Mouse (Mus musculus): ENCODE measurements around the gene Ddx31. TPM values are rescaled to one million over a fixed set of nuclear protein-coding genes. Genes with fewer than 3 reads are reported as not detected.

The Ddx31 gene
- 13.5 and 15.7 TPM in 2 replicates for polyA plus RNA-seq (2014; fragmentation: Nextera tagmentation; extraction: Ambion mirVana)

DNA sequence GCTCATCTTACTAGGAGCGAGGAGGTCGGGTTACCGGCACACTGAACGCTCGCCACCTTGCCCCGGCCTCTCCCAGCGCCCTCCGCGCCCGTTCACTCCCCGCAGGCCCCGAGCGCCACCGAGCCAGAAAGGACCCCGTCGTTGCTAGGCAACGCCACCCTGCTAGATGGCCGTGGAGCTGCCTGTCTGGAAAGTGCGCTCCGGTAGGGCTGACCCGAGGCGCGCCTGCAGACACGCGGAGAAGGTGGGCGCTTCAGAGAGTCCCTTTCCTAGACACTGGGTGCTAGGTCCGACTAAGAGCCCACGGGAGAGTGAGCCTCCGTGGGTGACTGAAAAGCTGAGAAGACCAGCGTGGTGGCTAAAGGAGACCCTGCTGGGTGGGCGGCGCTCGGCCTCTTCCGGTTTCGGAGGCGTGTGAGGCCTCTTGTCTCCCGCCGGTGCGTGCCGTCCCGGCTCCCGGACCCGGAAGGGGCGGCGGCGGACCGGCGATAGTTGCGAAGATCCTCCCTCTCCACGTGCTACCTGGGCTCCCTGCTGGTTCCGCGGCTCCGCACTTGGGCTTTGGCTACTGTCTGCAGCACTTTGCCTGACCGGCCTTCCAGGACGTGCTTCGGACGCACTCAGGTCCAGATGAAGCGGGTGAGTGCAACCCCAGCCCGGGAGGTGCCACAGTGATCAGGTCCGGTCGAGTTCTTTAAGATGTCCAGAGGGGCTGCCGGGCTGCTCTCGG, at the start of gene Ddx31, which contains the start of gene Gtf3c4:
Gene Ddx31, plus strand, starts transcription at position 185 of the 730 bp plus-strand sequence.
Gene Gtf3c4, minus strand, starts transcription at position 139 of the 730 bp plus-strand sequence.
- H3K27ac ChIP-seq (ENCODE audit: low read depth, low read length), result peak within 1 kb of the TSS; percentile 80
- DNase-seq (ENCODE audit: low spot score), result peak; percentile 96
- no peaks in the 10 kb centered on the region for H3K27me3 ChIP-seq (replicated peaks; ENCODE audit: control insufficient read depth, insufficient read depth, low read length)
- H3K4me2 ChIP-seq (ENCODE audit: low read length), result peak within 1 kb of the TSS; percentile 97
- peak; percentile 97 for ATAC-seq
- WGBS, result under 1% methylated on average over 61 of the region's 63 CpGs
- H3K36me3 ChIP-seq (ENCODE audit: control insufficient read depth, insufficient read depth, low read length), result peaks cover 6% of the 10 kb centered on the region
- H3K9ac ChIP-seq (ENCODE audit: low read length), result peak within 1 kb of the TSS; percentile 88
- no peaks in the 10 kb centered on the region for H3K9me3 ChIP-seq (replicated peaks; ENCODE audit: control insufficient read depth, low read length)
- H3K4me1 ChIP-seq (ENCODE audit: control insufficient read depth, insufficient read depth, low read length), result peaks cover 22% of the 10 kb centered on the region
- H3K4me3 ChIP-seq (ENCODE audit: low read depth, low read length), result peak within 1 kb of the TSS; percentile 97

GRCm38 (mm10) chr2:28792931-28793610, 47.1 kb upstream of the Ddx31 start:
- Histone ChIP-seq H3K27ac (ENCODE audit: low read depth, low read length) (no peak overlapping the region), H3K4me2 (ENCODE audit: low read length) (0 out of 2 replicates have a peak overlapping the region, but pooled peaks have one; percentile 24), H3K9ac (ENCODE audit: low read length) (no peak overlapping the region), H3K9me3 (replicated peaks; ENCODE audit: control insufficient read depth, low read length) (no peaks in the 10 kb centered on the region), H3K4me1 (ENCODE audit: control insufficient read depth, insufficient read depth, low read length) (peaks cover 21% of the 10 kb centered on the region), H3K27me3 (replicated peaks; ENCODE audit: control insufficient read depth, insufficient read depth, low read length) (peaks cover 22% of the 10 kb centered on the region), H3K4me3 (ENCODE audit: low read depth, low read length) (no peak overlapping the region), H3K36me3 (ENCODE audit: control insufficient read depth, insufficient read depth, low read length) (no peaks in the 10 kb centered on the region)
- 25% methylated on average over 5 of the region's 6 CpGs for WGBS
- peak; percentile 92 for DNase-seq (ENCODE audit: low spot score)
- ATAC-seq, result peak; percentile 36; the same call in 1 of the 2 replicates

DNA sequence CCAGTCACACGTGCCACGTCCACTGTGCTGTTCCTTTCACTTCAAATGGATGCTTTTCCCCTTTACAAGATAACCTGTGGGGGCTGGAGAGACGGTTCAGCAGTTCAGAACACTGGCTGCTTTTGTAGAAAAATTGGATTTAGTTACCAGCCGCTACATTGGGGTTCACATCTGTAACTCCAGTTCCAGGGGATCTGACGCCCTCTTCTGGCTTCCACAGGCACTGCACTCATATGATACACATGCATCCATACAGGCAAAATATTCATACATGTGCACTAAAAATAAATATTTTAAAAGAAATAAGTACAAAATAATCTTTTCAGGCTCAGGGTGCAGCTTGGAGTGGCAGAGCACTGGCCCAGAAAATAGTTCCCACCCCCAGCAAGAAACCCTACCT, 45.6 kb upstream of the Ddx31 start:
- no peak overlapping the region for H3K9ac ChIP-seq (ENCODE audit: low read length)
- peaks cover 24% of the 10 kb centered on the region for H3K4me1 ChIP-seq (ENCODE audit: control insufficient read depth, insufficient read depth, low read length)
- H3K9me3 ChIP-seq (replicated peaks; ENCODE audit: control insufficient read depth, low read length), result no peaks in the 10 kb centered on the region
- 70% methylated on average over 5 of the region's 5 CpGs for WGBS
- no peaks in the 10 kb centered on the region for H3K36me3 ChIP-seq (ENCODE audit: control insufficient read depth, insufficient read depth, low read length)
- ATAC-seq (no peak), DNase-seq (ENCODE audit: low spot score) (no peak)
- H3K4me2 ChIP-seq (ENCODE audit: low read length), result no peak overlapping the region
- no peak overlapping the region for H3K4me3 ChIP-seq (ENCODE audit: low read depth, low read length)
- H3K27ac ChIP-seq (ENCODE audit: low read depth, low read length), result no peak overlapping the region
- peaks cover 15% of the 10 kb centered on the region for H3K27me3 ChIP-seq (replicated peaks; ENCODE audit: control insufficient read depth, insufficient read depth, low read length)

GRCm38 (mm10) chr2:28796298-28796697, 43.9 kb upstream of the Ddx31 start:
- Histone ChIP-seq H3K27me3 (replicated peaks; ENCODE audit: control insufficient read depth, insufficient read depth, low read length) (peaks cover 21% of the 10 kb centered on the region), H3K4me1 (ENCODE audit: control insufficient read depth, insufficient read depth, low read length) (peaks cover 24% of the 10 kb centered on the region), H3K4me3 (ENCODE audit: low read depth, low read length) (no peak overlapping the region), H3K36me3 (ENCODE audit: control insufficient read depth, insufficient read depth, low read length) (no peaks in the 10 kb centered on the region), H3K4me2 (ENCODE audit: low read length) (no peak overlapping the region), H3K9ac (ENCODE audit: low read length) (no peak overlapping the region), H3K9me3 (replicated peaks; ENCODE audit: control insufficient read depth, low read length) (no peaks in the 10 kb centered on the region), H3K27ac (ENCODE audit: low read depth, low read length) (no peak overlapping the region; the same call in 1 of the 2 replicates)
- DNase-seq (ENCODE audit: low spot score), result no peak
- no peak for ATAC-seq
- WGBS, result 66% methylated on average over 8 of the region's 8 CpGs

DNA sequence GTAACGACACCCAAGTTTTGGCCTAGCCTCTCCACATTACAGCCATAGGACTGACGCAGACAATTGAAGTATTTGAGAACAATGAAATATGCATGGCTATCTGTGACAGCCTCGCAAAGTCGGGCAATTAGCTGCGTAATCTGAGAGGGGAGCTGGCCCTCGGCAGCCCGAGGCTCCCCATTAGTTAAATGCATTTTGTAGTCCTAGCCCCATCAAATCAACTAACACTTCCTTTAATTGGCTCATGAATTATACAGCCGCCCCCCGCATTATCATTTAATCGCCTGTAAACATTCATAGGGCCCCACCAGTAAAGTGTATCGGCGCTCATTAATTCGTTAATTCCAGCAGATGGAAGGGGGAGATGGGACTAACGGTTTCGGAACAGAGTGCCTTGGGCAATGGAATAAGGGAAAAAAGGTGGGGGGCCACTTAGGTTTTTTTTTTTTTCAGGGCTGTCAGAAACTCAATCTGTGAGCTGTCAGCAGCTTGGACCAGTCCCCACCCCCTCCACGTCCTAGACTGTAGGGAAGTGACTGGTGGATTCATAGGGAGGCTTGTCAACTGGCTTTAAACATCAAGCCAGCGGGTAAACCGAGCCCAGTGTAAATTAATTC, 42.6 kb upstream of the Ddx31 start:
- Histone ChIP-seq H3K4me3 (ENCODE audit: low read depth, low read length) (no peak overlapping the region), H3K9ac (ENCODE audit: low read length) (no peak overlapping the region), H3K4me2 (ENCODE audit: low read length) (peak overlapping the region; percentile 32), H3K27ac (ENCODE audit: low read depth, low read length) (peak overlapping the region; percentile 63; the same call in 1 of the 2 replicates), H3K4me1 (ENCODE audit: control insufficient read depth, insufficient read depth, low read length) (peaks cover 24% of the 10 kb centered on the region), H3K36me3 (ENCODE audit: control insufficient read depth, insufficient read depth, low read length) (no peaks in the 10 kb centered on the region), H3K27me3 (replicated peaks; ENCODE audit: control insufficient read depth, insufficient read depth, low read length) (peaks cover 15% of the 10 kb centered on the region), H3K9me3 (replicated peaks; ENCODE audit: control insufficient read depth, low read length) (no peaks in the 10 kb centered on the region)
- ATAC-seq (peak; percentile 90), DNase-seq (ENCODE audit: low spot score) (peak; percentile 96)
- 4% methylated on average over 18 of the region's 18 CpGs for WGBS

DNA sequence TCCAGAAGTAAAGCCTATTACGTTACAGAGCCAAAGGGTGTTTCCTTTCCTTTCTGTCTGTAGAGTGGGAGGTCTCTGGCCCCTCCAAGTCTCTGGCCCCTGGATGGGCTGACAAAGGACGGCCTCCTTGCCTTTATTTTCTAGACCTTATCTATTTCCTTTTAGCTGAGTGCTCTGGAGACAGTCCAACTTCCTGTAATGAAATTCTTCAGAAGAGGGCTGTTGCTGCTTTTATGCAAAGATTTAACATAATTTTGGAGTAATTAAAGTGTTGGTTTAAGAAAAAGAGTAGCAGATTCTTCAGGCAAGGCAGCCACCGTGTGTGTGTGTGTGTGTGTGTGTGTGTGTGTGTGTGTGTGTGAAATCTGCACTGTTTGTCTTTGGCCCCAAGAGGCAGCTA, 41.8 kb upstream of the Ddx31 start:
- H3K27ac ChIP-seq (ENCODE audit: low read depth, low read length), result peak overlapping the region; percentile 29; the same call in 1 of the 2 replicates
- peak overlapping the region; percentile 32; the same call in 1 of the 2 replicates for H3K4me2 ChIP-seq (ENCODE audit: low read length)
- ATAC-seq, result 0 out of 2 replicates have a peak, but pooled peaks have one; percentile 27
- peaks cover 21% of the 10 kb centered on the region for H3K4me1 ChIP-seq (ENCODE audit: control insufficient read depth, insufficient read depth, low read length)
- 4% methylated on average over 3 of the region's 3 CpGs for WGBS
- H3K4me3 ChIP-seq (ENCODE audit: low read depth, low read length), result no peak overlapping the region
- no peak overlapping the region for H3K9ac ChIP-seq (ENCODE audit: low read length)
- no peaks in the 10 kb centered on the region for H3K9me3 ChIP-seq (replicated peaks; ENCODE audit: control insufficient read depth, low read length)
- no peaks in the 10 kb centered on the region for H3K36me3 ChIP-seq (ENCODE audit: control insufficient read depth, insufficient read depth, low read length)
- H3K27me3 ChIP-seq (replicated peaks; ENCODE audit: control insufficient read depth, insufficient read depth, low read length), result peaks cover 15% of the 10 kb centered on the region
- DNase-seq (ENCODE audit: low spot score), result peak; percentile 81

DNA sequence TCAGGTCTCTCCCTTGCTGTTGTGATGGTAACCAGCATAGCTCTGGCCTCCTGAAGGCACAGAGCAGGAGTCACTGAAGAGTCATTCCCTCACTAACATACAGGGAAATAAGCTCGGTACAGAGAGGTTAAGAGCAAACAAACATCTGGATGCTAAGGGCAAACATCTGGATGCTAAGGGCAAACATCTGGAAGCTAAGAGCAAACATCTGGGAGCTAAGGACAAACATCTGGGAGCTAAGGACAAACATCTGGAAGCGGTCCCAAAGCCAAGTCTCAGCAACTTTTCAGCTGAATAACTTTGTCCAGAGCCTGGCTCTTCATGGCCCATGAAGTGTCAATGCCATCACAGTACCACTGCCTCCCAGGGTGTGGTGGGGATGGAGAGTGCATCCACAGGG, 40.6 kb upstream of the Ddx31 start:
- whole genome bisulfite sequencing, result 92% methylated on average over 2 of the region's 2 CpGs
- Histone ChIP-seq H3K4me2 (ENCODE audit: low read length) (no peak overlapping the region), H3K9ac (ENCODE audit: low read length) (no peak overlapping the region), H3K9me3 (replicated peaks; ENCODE audit: control insufficient read depth, low read length) (no peaks in the 10 kb centered on the region), H3K4me1 (ENCODE audit: control insufficient read depth, insufficient read depth, low read length) (peaks cover 21% of the 10 kb centered on the region), H3K27me3 (replicated peaks; ENCODE audit: control insufficient read depth, insufficient read depth, low read length) (peaks cover 12% of the 10 kb centered on the region), H3K36me3 (ENCODE audit: control insufficient read depth, insufficient read depth, low read length) (no peaks in the 10 kb centered on the region), H3K4me3 (ENCODE audit: low read depth, low read length) (no peak overlapping the region), H3K27ac (ENCODE audit: low read depth, low read length) (no peak overlapping the region)
- ATAC-seq, result no peak
- no peak for DNase-seq (ENCODE audit: low spot score)

GRCm38 (mm10) chr2:28803406-28803805, 36.8 kb upstream of the Ddx31 start:
- no peak for DNase-seq (ENCODE audit: low spot score)
- ATAC-seq, result no peak
- Histone ChIP-seq H3K9ac (ENCODE audit: low read length) (no peak overlapping the region), H3K4me3 (ENCODE audit: low read depth, low read length) (no peak overlapping the region), H3K4me1 (ENCODE audit: control insufficient read depth, insufficient read depth, low read length) (no peaks in the 10 kb centered on the region; the same call in 1 of the 2 replicates), H3K36me3 (ENCODE audit: control insufficient read depth, insufficient read depth, low read length) (no peaks in the 10 kb centered on the region), H3K27ac (ENCODE audit: low read depth, low read length) (no peak overlapping the region), H3K4me2 (ENCODE audit: low read length) (no peak overlapping the region), H3K27me3 (replicated peaks; ENCODE audit: control insufficient read depth, insufficient read depth, low read length) (peaks cover 8% of the 10 kb centered on the region), H3K9me3 (replicated peaks; ENCODE audit: control insufficient read depth, low read length) (no peaks in the 10 kb centered on the region)
- WGBS, result 92% methylated on average over 7 of the region's 7 CpGs
